Mouse (Mus musculus) cortical plate, adult 2 months (tissue): ENCODE measurements at regions not wholly inside any gene's neighbourhood (a gene's known extent, or its start where the extent isn't known, plus 50 kb on each side); places are given as distances from the start of the nearest gene placed in this dataset.

Experiments used
- H3K27ac ChIP-seq: fragments of 200-500 bp; 2 replicates; pipeline ENCODE4 v1.5.1; 2012; ENCODE audit warnings: low read length, control low read depth, inconsistent platforms; ENCODE audit not compliant: insufficient read depth
- H3K4me1 ChIP-seq: fragments of 200-500 bp; 2 replicates; pipeline ENCODE4 v1.6.1; 2011; ENCODE audit warnings: low read length; ENCODE audit not compliant: control insufficient read depth, insufficient read depth
- H3K4me3 ChIP-seq: fragments of 200-500 bp; 2 replicates; pipeline ENCODE4 v1.5.1; 2011; ENCODE audit warnings: mild to moderate bottlenecking, low read length, control low read depth; ENCODE audit not compliant: insufficient read depth
- CTCF ChIP-seq: fragments of 200-500 bp; IDR thresholded peaks from 2 replicates; pipeline ENCODE4 v1.5.1; 2011; ENCODE audit warnings: mild to moderate bottlenecking, control low read depth, low read length; ENCODE audit not compliant: insufficient read depth; ENCODE audit errors: extremely low read depth
- POLR2A ChIP-seq: fragments of 200-500 bp; IDR thresholded peaks from 2 replicates; pipeline ENCODE4 v1.6.1; 2011; ENCODE audit warnings: mild to moderate bottlenecking, low read length, control low read depth; ENCODE audit not compliant: insufficient read depth; ENCODE audit errors: extremely low read depth

GRCm38 (mm10) chr16:25199984-25200383, 86.6 kb upstream of the Tprg start:
- H3K4me3 ChIP-seq, result no peak overlapping the region
- H3K27ac ChIP-seq, result no peak overlapping the region
- no peaks in the 10 kb centered on the region for H3K4me1 ChIP-seq
- TF ChIP-seq POLR2A (no peak), CTCF (no peak)

- TF ChIP-seq POLR2A, result no peak
- TF ChIP-seq CTCF, result no peak
- Histone ChIP-seq H3K4me3 (no peak overlapping the region), H3K4me1 (no peaks in the 10 kb centered on the region), H3K27ac (no peak overlapping the region)
Observed at GRCm38 (mm10) chr16:25201094-25201770, 85.4 kb upstream of the Tprg start.

- H3K4me1 ChIP-seq, result no peaks in the 10 kb centered on the region
- H3K27ac ChIP-seq, result no peak overlapping the region
- TF ChIP-seq CTCF, result no peak
- no peak for TF ChIP-seq POLR2A
- H3K4me3 ChIP-seq, result no peak overlapping the region
Observed at GRCm38 (mm10) chr16:25213250-25213649, 73.4 kb upstream of the Tprg start.

GRCm38 (mm10) chr16:25220552-25220951, 66.1 kb upstream of the Tprg start:
- no peak overlapping the region for H3K27ac ChIP-seq
- no peaks in the 10 kb centered on the region for H3K4me1 ChIP-seq
- H3K4me3 ChIP-seq, result no peak overlapping the region
- no peak for TF ChIP-seq CTCF
- no peak for TF ChIP-seq POLR2A

- H3K27ac ChIP-seq, result no peak overlapping the region
- TF ChIP-seq POLR2A, result no peak
- TF ChIP-seq CTCF, result no peak
- H3K4me1 ChIP-seq, result no peaks in the 10 kb centered on the region
- no peak overlapping the region for H3K4me3 ChIP-seq
Observed at GRCm38 (mm10) chr16:25224801-25225200, 61.8 kb upstream of the Tprg start.
